Mouse (Mus musculus): ENCODE results near the gene Dupd1. TPM values are rescaled to one million over a fixed set of nuclear protein-coding genes. Genes with fewer than 3 reads are reported as not detected.
A peak's percentile ranks its signal among the peaks of the same experiment; 100 is the strongest.
"Not testable (repeated sequence)": the region's sequence is repeated elsewhere in the genome, so short reads cannot be mapped to it uniquely, and the experiment has no call there.

Gene Dupd1
- total RNA-seq, 2 experiments from 2014 or later = 0.51 to 0.70 TPM

GRCm38 (mm10) chr14:21674471-21674870 is 39.9 kb downstream of the Dupd1 start:
- no peak for DNase-seq

DNA sequence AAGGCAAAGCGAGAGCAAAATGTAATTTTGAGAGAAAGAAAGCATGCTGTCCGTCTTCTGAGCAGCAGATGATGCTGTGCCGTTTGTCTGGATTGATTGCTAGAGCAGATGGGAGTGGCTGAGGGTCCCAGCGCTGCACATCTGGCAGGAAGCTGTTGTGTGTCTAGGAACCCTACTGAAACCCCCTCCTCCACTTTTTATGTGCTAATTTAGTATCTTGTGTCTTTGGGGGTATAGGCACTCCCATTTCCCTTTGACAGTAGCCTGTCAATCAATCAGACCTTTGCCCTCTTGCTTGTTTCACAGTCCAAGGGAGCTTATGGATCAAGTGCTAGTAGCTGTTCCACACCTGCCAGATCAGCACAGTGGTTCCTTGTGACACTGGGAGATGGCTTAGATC is 41.3 kb downstream of the Dupd1 start:
- DNase-seq = no peak

GRCm38 (mm10) chr14:21670422-21671006 is 43.9 kb downstream of the Dupd1 start:
- not testable (repeated sequence) for DNase-seq

DNA sequence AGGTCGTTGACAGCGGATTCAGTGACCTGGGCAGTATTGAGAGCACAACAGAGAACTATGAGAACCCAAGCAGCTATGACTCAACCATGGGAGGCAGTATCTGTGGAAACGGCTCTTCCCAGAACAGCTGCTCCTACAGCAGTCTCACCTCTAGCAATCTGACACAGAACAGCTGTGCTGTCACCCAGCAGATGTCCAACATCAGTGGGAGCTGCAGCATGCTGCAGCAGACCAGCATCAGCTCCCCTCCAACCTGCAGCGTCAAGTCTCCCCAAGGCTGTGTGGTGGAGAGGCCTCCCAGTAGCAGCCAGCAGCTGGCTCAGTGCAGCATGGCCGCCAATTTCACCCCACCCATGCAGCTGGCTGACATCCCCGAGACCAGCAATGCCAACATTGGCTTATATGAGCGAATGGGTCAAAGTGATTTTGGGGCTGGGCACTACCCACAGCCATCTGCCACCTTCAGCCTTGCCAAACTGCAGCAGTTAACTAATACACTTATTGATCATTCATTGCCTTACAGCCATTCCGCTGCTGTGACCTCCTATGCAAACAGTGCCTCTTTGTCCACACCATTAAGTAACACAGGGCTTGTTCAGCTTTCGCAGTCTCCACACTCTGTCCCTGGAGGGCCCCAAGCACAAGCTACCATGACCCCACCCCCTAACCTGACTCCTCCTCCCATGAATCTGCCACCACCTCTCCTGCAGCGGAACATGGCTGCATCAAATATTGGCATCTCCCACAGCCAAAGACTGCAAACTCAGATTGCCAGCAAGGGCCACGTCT is 44.5 kb downstream of the Dupd1 start:
- DNase-seq = peak in 1 of 2 experiments; percentile 36

GRCm38 (mm10) chr14:21669218-21669617 is 45.2 kb downstream of the Dupd1 start:
- no peak for DNase-seq

DNA sequence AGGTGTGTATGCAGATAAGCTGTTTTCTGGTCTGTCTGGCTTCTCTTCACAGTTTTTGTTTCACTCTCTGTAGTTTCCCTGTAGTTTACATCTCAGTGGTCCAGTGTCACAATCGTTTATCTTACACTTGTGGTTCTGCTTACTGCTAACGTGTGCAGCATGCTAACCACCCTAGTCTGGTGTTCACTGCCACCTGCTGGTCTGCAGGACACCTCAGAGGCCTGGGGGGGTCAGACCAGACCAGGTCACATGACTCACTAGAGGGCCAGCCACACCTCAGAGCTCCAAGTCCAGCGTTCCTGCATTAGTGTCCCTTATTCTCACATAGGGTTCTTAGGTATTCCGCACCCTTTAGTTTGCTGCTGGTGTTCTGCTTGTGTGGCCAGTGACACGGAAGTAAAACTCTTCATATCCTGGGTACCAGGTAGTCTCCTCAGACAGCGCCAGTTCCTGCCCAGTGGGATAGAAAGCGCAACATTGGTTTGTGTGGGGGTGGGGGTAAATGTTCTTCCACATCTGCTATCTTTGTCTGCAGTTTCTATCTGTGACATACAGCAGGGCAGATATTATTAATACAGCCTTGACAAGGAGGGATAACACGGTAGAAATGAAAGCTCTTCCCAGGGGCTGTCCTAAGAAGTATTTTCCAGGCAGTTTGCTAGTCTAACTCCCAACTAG is 51.8 kb downstream of the Dupd1 start:
- no peak for DNase-seq

DNA sequence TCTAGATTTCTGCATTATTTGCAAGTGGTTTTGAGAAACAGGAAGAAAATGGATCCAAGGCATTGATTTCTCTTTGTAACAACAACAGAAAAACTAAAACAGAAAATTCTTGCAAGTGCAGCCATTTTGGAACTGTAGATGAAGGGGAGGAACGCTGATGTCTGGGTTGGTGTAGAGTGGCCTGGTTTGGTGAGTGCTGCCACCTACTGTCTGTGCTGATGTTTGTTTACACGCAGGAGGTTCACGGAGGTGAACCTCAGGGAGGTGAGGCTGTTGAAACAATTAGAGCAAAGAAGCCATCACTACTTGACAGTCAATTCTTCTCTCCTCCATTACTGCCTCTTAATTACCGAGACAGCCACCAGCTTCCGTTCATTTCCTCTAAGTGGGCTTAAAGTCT is 54.7 kb downstream of the Dupd1 start:
- peak in 1 of 2 experiments; percentile 59 for DNase-seq

DNA sequence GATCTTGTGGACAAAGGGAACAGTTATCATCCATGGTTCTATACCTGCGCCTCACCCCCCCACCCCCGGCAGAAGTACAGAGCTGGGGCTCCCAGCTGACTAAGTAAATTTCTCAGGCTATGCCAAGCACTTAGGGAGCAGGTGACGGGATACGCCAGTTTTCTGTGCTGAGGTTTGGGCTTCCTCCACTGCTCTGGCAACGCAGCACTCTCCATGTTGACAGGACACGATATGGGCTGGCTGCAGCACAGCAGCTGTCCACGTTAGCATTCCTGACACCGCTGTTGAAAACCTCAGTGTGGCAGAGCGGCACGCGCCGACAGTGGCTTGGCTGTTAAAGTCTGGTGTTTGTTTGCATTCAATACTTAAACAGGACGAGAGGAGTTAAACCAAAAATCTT is 55.2 kb downstream of the Dupd1 start:
- no peak for DNase-seq

GRCm38 (mm10) chr14:21653813-21654212 is 60.6 kb downstream of the Dupd1 start:
- no peak for DNase-seq

- DNase-seq = no peak
Measured at GRCm38 (mm10) chr14:21640806-21641435, 73.5 kb downstream of the Dupd1 start.

DNA sequence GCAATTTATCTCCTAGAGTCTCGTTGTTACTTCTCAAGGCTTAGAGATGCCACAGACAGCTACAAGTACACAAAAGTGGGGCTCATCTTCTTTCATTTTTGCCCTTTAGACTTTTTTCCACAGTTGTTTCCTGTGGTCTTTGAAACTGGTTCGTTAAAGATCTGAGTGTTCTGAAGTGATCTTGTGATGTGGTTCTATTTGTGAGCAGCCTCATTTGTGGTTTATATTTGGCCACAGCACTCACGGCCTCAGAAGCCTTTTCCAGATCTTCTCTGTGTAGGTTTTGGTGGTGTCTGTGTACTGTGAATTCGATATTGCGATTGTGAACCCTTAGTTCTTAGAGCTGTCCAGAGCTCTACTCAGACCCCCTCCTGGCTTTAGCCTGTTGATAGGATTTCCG is 77.8 kb downstream of the Dupd1 start:
- no peak for DNase-seq

- DNase-seq = no peak
Measured at GRCm38 (mm10) chr14:21631665-21632200, 82.6 kb downstream of the Dupd1 start.

Other genes with a start within 250 kb of the Dupd1 start
- 10 to 100 TPM; 92.1 to 93.1 TPM for gene Kat6b, start 233.1 kb downstream of the Dupd1 start, total RNA-seq (2021)
- 10 to 100 TPM; 84.9 to 87.7 TPM for gene Samd8, start 36.0 kb upstream of the Dupd1 start, total RNA-seq (2021)
- under 1 TPM; 0.51 to 0.85 TPM for gene Dusp13, start 36.6 kb upstream of the Dupd1 start, total RNA-seq (2021)
- gene Vdac2, start 110.7 kb upstream of the Dupd1 start, total RNA-seq (2021) = 100 to 1,000 TPM; 226 to 241 TPM
- 10 to 100 TPM; 25.5 to 29.8 TPM for gene Comtd1, start 134.4 kb upstream of the Dupd1 start, total RNA-seq (2021)